Mouse (Mus musculus): ENCODE results near the gene Il10. TPM values are rescaled to one million over a fixed set of nuclear protein-coding genes. Genes with fewer than 3 reads are reported as not detected.

The Il10 gene
- polyA plus RNA-seq, 1 experiment from 2014 or later = not detected

DNA sequence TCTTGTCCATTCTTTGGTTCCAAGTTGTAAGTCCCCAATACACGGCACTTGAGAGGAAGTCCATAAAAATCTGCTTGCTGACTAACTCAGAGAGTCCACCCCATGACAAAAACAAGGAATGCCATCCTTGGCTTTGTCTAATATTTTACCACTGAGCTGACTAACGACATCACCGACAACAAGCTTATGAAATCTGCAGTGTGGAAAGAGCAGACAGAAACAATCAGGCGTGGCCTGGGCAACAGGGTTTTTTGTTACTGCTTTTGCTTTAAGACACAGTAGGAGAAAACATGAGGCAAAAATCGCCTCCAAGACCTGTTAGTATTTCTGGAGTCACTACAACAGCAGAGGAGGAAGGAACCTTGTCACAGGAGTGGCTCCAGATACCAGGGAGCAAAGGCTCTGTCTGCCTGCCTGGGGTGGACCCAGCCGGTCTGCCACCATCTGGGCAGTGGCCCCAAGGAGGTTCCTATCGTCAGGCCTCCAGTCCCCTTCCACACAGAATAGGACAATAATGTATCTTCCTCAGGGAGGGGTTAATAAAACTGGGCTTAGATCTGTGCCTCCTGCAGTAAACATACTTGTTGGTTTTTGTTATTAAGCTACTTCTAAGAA lies 52.8 kb downstream of the Il10 start:
- H3K36me3 ChIP-seq (ENCODE audit: control insufficient read depth, insufficient read depth, low read length) = peaks cover 2% of the 10 kb centered on the region; the same call in 1 of the 2 replicates
- H3K4me2 ChIP-seq = no peak overlapping the region
- peaks cover 50% of the 10 kb centered on the region for H3K4me1 ChIP-seq (ENCODE audit: control insufficient read depth, insufficient read depth, low read length)
- no peak for ATAC-seq (replicated peaks; ENCODE audit: insufficient number of reproducible peaks, low FRiP score, low TSS enrichment)
- WGBS (ENCODE audit: insufficient replicate concordance) = 82% methylated on average over 7 of the region's 7 CpGs
- no peaks in the 10 kb centered on the region for H3K27me3 ChIP-seq (ENCODE audit: control insufficient read depth, insufficient read depth, low read length)
- H3K27ac ChIP-seq (ENCODE audit: low read depth, low read length) = no peak overlapping the region
- no peaks in the 10 kb centered on the region for H3K9me3 ChIP-seq (replicated peaks; ENCODE audit: control insufficient read depth, low read length)
- no peak overlapping the region for H3K9ac ChIP-seq (ENCODE audit: low read depth, low read length)
- no peak overlapping the region for H3K4me3 ChIP-seq (ENCODE audit: low read depth, low read length)

GRCm38 (mm10) chr1:131074524-131074938 lies 54.9 kb downstream of the Il10 start:
- H3K27me3 ChIP-seq (ENCODE audit: control insufficient read depth, insufficient read depth, low read length) = no peaks in the 10 kb centered on the region
- H3K4me2 ChIP-seq = peak overlapping the region; percentile 25; the same call in 1 of the 2 replicates
- no peak overlapping the region for H3K4me3 ChIP-seq (ENCODE audit: low read depth, low read length)
- ATAC-seq (replicated peaks; ENCODE audit: insufficient number of reproducible peaks, low FRiP score, low TSS enrichment) = peak; percentile 75; the same call in 1 of the 2 replicates
- 29% methylated on average over 8 of the region's 8 CpGs for WGBS (ENCODE audit: insufficient replicate concordance)
- 0 out of 2 replicates have a peak, but pooled peaks cover 2% of the 10 kb centered on the region for H3K36me3 ChIP-seq (ENCODE audit: control insufficient read depth, insufficient read depth, low read length)
- H3K4me1 ChIP-seq (ENCODE audit: control insufficient read depth, insufficient read depth, low read length) = peaks cover 60% of the 10 kb centered on the region
- peak overlapping the region; percentile 64 for H3K27ac ChIP-seq (ENCODE audit: low read depth, low read length)
- no peak overlapping the region for H3K9ac ChIP-seq (ENCODE audit: low read depth, low read length)
- no peaks in the 10 kb centered on the region for H3K9me3 ChIP-seq (replicated peaks; ENCODE audit: control insufficient read depth, low read length)

Other genes with a start within 250 kb of the Il10 start
- gene Fcamr, start 218.9 kb upstream of the Il10 start, polyA plus RNA-seq (2014; fragmentation: Nextera tagmentation; extraction: Ambion mirVana) = 0.09 TPM in 1 of 2 replicates, not detected in the other
- gene Pigr, start 193.2 kb upstream of the Il10 start, polyA plus RNA-seq (2014; fragmentation: Nextera tagmentation; extraction: Ambion mirVana) = not detected in 2 replicates
- 1.6 and 2.2 TPM in 2 replicates for gene Fcmr, start 154.2 kb upstream of the Il10 start, polyA plus RNA-seq (2014; fragmentation: Nextera tagmentation; extraction: Ambion mirVana)
- not detected in 2 replicates for gene Il24, start 132.4 kb upstream of the Il10 start, polyA plus RNA-seq (2014; fragmentation: Nextera tagmentation; extraction: Ambion mirVana)
- not detected in 2 replicates for gene Il20, start 108.4 kb upstream of the Il10 start, polyA plus RNA-seq (2014; fragmentation: Nextera tagmentation; extraction: Ambion mirVana)
- not detected in 2 replicates for gene Il19, start 79.7 kb upstream of the Il10 start, polyA plus RNA-seq (2014; fragmentation: Nextera tagmentation; extraction: Ambion mirVana)
- 51.4 and 57.6 TPM in 2 replicates for gene Mapkapk2, start 78.0 kb downstream of the Il10 start, polyA plus RNA-seq (2014; fragmentation: Nextera tagmentation; extraction: Ambion mirVana)
- gene Dyrk3, start 118.5 kb downstream of the Il10 start, polyA plus RNA-seq (2014; fragmentation: Nextera tagmentation; extraction: Ambion mirVana) = 3.7 and 4.0 TPM in 2 replicates
- gene Eif2d, start 133.3 kb downstream of the Il10 start, polyA plus RNA-seq (2014; fragmentation: Nextera tagmentation; extraction: Ambion mirVana) = 50.7 and 51.5 TPM in 2 replicates
- 38.1 and 39.1 TPM in 2 replicates for gene Rassf5, start 225.4 kb downstream of the Il10 start, polyA plus RNA-seq (2014; fragmentation: Nextera tagmentation; extraction: Ambion mirVana)